Mouse (Mus musculus) embryonic facial prominence, embryonic 10.5 days (tissue): Measurements from ENCODE around the gene Ddx50. TPM values are rescaled to one million over a fixed set of nuclear protein-coding genes. Genes with fewer than 3 reads are reported as not detected.
"Not testable (repeated sequence)": the region's sequence is repeated elsewhere in the genome, so short reads cannot be mapped to it uniquely, and the experiment has no call there.

ENCODE experiments used
- DNase-seq: peaks from one replicate; pipeline ENCODE4 v3.0.0-alpha.2; 2017; ENCODE audit warnings: low spot score
- H3K27ac ChIP-seq: fragments of 300-500 bp; sonication (generic); replicated peaks from 2 replicates; pipeline ENCODE4 v1.5.1; 2016; ENCODE audit warnings: mild to moderate bottlenecking
- H3K27me3 ChIP-seq: fragments of 300-500 bp; sonication (generic); replicated peaks from 2 replicates; pipeline ENCODE4 v1.6.1; 2016; ENCODE audit warnings: low read depth, mild to moderate bottlenecking; ENCODE audit not compliant: poor library complexity, severe bottlenecking
- H3K36me3 ChIP-seq: fragments of 300-500 bp; sonication (generic); replicated peaks from 2 replicates; pipeline ENCODE4 v1.6.1; 2016; ENCODE audit warnings: mild to moderate bottlenecking, moderate library complexity
- H3K4me1 ChIP-seq: fragments of 300-500 bp; sonication (generic); 2 replicates; pipeline ENCODE4 v1.6.1; 2016
- H3K4me3 ChIP-seq: fragments of 300-500 bp; sonication (generic); 2 replicates; pipeline ENCODE4 v1.5.1; 2016; ENCODE audit warnings: mild to moderate bottlenecking, moderate library complexity
- H3K9me3 ChIP-seq: fragments of 300-500 bp; sonication (generic); 2 replicates; pipeline ENCODE4 v1.6.1; 2016; ENCODE audit warnings: mild to moderate bottlenecking
- WGBS: fragments of 180-500 bp; shearing (Covaris S2); methylation state at CpG from one replicate; pipeline ENCODE4 v1.1.7; 2016; 5-methylcytosine and 5-hydroxymethylcytosine counted together
- polyA plus RNA-seq: library from polyadenylated mRNA; unstranded; fragments of >200 nt; fragmentation: Nextera tagmentation; extraction: Ambion mirVana; gene quantifications from 2 replicates; pipeline ENCODE4 v1.2.1, GENCODE M21; 2016

Ddx50 gene
- polyA plus RNA-seq, 1 experiment from 2014 or later = 120 TPM

DNA sequence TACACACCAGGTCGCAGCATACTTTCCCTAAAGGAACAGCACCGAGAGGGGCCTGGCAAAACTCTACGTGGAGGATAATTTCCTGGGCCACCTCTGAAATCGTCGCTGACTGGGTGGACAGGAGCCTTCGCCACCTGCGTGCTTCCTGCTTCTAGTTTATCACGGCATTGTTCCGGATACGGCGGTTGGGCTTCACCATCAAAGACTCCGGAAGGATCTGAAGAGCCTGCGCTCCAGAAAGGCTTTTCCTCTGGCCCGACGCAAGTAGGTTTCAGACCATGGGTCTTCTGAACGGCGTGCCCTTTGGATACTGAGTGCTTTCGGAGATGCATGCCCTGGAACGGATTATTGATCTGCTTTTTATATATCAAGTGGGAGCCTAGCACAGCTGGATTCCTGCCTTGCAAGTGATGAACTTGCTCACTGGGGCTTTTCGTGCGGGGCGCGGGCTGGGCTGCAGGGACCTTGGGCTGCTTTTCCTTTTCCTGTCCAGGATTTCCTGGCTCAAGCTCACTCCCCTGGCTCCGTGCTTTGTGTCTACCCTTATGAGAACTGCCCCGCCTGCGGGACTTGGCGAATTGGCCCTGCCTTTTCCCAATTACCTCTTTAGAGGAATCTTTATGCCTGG is 14.1 kb upstream of the Ddx50 start:
- WGBS = 67% methylated on average over 27 of the region's 27 CpGs
- Histone ChIP-seq H3K4me3 (0 out of 2 replicates have a peak overlapping the region, but pooled peaks have one; percentile 11), H3K27ac (0 out of 2 replicates have a peak overlapping the region, but pooled peaks have one; percentile 32), H3K27me3 (no peaks in the 10 kb centered on the region; the same call in 1 of the 2 replicates), H3K9me3 (no peaks in the 10 kb centered on the region), H3K36me3 (no peaks in the 10 kb centered on the region), H3K4me1 (peaks cover 4% of the 10 kb centered on the region; the same call in 1 of the 2 replicates)
- DNase-seq = no peak

DNA sequence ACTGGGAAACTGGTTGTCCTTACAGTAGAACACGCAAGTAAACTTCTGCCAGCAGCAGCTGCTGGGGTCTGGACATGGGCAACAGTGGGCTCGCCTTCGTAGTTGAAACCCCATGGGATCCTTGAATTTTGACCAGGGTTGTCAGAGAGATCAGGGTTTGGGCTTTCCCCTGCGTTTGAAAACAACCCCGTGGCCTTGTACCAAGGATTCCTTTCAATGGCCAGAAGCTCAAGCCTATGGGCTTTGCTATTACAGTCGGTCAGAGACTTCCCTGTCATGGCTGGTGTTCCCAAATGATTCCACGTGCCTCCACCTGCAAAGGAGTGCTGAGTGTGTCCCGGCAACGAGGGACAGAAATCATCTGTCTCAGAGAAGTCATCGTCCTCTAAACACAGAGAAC is 13.2 kb upstream of the Ddx50 start:
- H3K9me3 ChIP-seq = no peaks in the 10 kb centered on the region
- H3K27ac ChIP-seq = no peak overlapping the region
- no peak overlapping the region for H3K4me3 ChIP-seq
- peaks cover 4% of the 10 kb centered on the region; the same call in 1 of the 2 replicates for H3K4me1 ChIP-seq
- WGBS = 86% methylated on average over 10 of the region's 10 CpGs
- H3K27me3 ChIP-seq = no peaks in the 10 kb centered on the region; the same call in 1 of the 2 replicates
- H3K36me3 ChIP-seq = no peaks in the 10 kb centered on the region
- no peak for DNase-seq

DNA sequence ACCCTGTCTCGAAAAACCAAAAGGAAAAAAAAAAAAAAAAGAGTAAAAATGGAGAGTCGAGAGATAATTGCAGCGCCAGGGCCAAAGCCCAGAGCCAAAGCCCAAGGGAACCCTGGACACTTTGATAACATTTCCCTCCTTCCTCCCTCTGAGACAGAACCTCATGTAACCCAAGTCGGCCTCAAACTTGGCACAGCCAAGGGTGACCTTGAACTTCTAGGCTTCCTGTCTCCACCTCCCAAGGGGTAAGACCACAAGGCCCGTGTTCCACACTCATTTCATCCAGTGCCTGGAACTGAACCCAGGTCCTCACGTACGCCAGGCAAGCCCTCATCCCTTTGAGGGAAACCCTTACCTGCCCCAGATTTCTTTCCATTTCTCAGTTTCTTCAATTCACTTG is 5.7 kb upstream of the Ddx50 start:
- no peak for DNase-seq
- Histone ChIP-seq H3K27me3 (no peaks in the 10 kb centered on the region), H3K36me3 (no peaks in the 10 kb centered on the region), H3K9me3 (no peaks in the 10 kb centered on the region), H3K4me1 (peaks cover 5% of the 10 kb centered on the region), H3K27ac (no peak overlapping the region), H3K4me3 (no peak overlapping the region)
- 89% methylated on average over 7 of the region's 7 CpGs for WGBS

DNA sequence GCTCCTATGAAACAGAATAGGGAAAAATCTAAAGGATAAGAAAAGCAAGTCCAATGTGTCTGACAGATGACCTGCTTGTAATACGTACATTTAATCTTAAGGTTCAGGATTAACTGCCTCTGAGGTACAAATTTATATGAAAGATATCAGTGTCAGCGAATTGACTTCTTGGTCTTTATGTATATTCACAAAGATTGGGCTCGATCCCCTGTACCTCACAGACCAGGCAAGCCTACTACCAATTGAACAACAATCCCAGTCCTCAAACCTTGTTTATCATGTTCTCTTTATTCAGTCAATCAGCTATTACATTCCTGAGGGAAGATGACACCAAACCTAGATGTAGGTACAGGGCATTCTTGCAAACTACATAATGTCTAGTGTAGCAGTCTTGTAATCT is 943 bp upstream of the Ddx50 start:
- H3K27me3 ChIP-seq = no peaks in the 10 kb centered on the region
- H3K9me3 ChIP-seq = no peaks in the 10 kb centered on the region
- peaks cover 19% of the 10 kb centered on the region for H3K4me1 ChIP-seq
- H3K4me3 ChIP-seq = peak overlapping the region; percentile 96
- H3K27ac ChIP-seq = peak overlapping the region; percentile 96
- H3K36me3 ChIP-seq = peaks cover 17% of the 10 kb centered on the region
- DNase-seq = no peak
- WGBS = 31% methylated on average over 3 of the region's 3 CpGs

DNA sequence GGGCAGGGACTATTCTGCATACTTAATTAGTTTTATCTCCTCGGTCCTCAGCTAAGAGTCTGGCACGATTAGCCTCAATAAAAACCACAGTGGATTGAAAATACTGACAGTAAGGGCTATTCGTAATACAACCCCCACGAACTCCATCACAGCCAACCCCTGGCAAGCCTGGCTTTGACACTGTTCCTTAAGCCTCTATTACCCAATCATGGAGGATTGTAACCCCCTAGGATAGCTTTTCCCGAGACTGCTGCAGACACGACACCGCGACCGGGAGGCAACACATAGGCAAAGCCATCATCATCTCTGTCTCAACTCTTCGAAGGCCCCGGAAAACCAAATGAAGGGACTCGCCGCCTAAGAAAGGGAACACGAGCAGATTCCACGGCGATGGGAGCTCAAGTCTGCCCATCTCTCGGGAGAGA is 648 bp downstream of the Ddx50 start:
- H3K27ac ChIP-seq = peak overlapping the region; percentile 96
- WGBS = under 1% methylated on average over 17 of the region's 17 CpGs

DNA sequence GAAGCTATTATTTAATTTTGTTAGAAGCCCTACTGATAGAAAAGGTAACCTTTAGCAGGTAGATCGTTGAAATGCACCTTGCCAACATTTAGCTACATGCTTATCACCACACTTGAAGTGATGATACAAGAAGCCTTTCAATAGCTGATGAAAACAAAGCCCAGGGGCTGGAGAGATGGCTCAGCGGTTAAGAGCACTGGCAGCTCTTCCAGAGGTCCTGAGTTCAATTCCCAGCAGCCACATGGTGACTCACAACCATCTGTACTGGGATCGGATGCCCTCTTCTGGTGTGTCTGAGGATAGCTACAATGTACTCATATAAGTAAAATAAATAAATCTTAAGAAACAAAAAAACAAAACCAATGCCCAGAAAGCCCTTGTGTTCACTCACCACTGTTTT is 46.9 kb downstream of the Ddx50 start:
- WGBS = 87% methylated on average over 3 of the region's 3 CpGs
- DNase-seq = no peak
- no peaks in the 10 kb centered on the region for H3K27me3 ChIP-seq
- H3K27ac ChIP-seq = no peak overlapping the region
- H3K4me3 ChIP-seq = no peak overlapping the region
- no peaks in the 10 kb centered on the region for H3K9me3 ChIP-seq
- H3K36me3 ChIP-seq = peaks cover 8% of the 10 kb centered on the region
- peaks cover 18% of the 10 kb centered on the region for H3K4me1 ChIP-seq

More for the DNA sequence above, 648 bp downstream of the Ddx50 start:
- Histone ChIP-seq H3K27me3 (no peaks in the 10 kb centered on the region), H3K4me1 (peaks cover 19% of the 10 kb centered on the region), H3K36me3 (peaks cover 33% of the 10 kb centered on the region), H3K4me3 (peak overlapping the region; percentile 96), H3K9me3 (no peaks in the 10 kb centered on the region)
- DNase-seq = no peak

DNA sequence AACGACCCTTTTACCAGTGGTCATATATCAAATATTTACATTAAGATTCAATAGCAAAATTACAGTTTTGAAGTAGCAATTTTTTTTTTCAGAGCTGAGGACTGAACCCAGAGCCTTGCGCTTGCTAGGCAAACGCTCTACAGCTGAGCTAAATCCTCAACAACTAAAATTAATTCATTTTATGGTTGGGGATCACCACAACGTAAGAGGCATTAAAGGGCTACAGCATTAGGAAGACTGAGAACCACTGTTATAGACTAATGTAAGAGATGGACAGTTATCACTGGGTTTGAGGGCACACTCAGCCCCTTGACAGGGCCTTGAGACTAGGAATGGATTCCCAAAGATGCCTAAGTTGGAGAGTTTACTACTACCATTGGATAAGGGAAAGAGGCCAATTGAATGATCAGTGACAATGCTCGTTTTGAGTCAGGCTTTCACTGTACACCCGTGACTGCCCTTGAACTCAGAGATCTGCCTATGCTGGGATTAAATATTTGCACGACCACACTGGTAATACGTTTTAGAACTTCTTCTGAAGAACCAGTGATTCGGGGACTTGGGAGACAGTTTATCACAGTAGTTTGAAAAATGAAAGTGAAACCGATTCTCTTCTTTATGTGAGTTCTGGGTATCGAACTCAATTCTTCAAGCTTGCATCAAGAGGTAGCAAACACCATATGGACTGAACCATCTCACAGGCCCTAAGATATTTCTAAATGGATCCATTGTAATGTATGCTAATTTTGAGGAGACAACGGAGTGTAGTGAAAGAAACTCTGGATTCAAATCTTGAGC is 47.6 kb downstream of the Ddx50 start:
- H3K27ac ChIP-seq = no peak overlapping the region
- no peaks in the 10 kb centered on the region for H3K27me3 ChIP-seq
- WGBS = 91% methylated on average over 12 of the region's 12 CpGs
- peaks cover 18% of the 10 kb centered on the region for H3K4me1 ChIP-seq
- no peak for DNase-seq
- peaks cover 16% of the 10 kb centered on the region for H3K36me3 ChIP-seq
- peak overlapping the region; percentile 86 for H3K4me3 ChIP-seq
- H3K9me3 ChIP-seq = no peaks in the 10 kb centered on the region

DNA sequence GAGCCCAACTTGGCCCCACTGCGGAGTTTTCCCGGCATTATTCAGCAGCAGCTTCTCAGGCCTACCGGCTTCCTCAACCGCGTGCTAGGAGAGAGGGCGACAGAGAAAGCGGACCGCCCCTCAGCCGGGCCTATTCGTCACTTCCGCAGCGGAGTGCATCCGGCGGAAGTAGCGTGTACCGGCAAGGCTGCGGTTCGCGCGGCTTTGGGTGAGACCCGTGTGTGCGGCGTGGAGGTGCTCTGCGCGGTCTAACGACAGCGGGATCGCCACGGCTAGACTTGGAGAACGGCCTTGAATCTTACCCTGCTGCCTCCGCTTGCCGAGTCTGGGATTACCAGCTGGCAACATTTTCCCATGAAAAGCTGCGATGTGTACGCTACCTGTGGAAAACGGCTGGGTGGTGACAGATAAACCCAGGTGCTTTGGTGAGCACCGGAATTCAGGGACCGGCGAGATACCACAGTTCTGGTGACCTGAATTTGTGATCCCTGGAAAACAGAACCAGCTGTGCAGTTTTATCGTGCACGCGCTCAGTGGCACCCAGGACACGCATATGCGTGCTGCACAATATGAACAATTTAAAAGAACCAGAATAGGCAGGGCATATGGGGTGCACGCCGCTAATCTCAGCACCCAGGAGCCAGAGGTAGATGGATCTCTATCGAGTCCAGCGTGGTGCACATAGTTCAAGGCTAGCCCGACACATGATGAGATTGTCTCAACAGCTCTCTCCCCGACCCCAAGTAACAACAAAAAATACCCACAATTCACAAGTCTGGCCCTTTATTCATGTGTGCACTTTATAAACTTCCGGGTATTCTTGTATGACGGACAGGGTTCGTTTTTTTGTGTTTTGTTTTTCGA is 48.6 kb downstream of the Ddx50 start, which contains the start of gene Ddx21:
Gene Ddx21 (minus strand): TSS at position 105 of the 864 bp plus-strand sequence.
- peak; percentile 95 for DNase-seq
- Histone ChIP-seq H3K4me3 (peak within 1 kb of the TSS; percentile 86), H3K36me3 (peaks cover 26% of the 10 kb centered on the region), H3K9me3 (no peaks in the 10 kb centered on the region), H3K27ac (peak within 1 kb of the TSS; percentile 88), H3K27me3 (no peaks in the 10 kb centered on the region), H3K4me1 (peaks cover 18% of the 10 kb centered on the region)
- 7% methylated on average over 53 of the region's 53 CpGs for WGBS

DNA sequence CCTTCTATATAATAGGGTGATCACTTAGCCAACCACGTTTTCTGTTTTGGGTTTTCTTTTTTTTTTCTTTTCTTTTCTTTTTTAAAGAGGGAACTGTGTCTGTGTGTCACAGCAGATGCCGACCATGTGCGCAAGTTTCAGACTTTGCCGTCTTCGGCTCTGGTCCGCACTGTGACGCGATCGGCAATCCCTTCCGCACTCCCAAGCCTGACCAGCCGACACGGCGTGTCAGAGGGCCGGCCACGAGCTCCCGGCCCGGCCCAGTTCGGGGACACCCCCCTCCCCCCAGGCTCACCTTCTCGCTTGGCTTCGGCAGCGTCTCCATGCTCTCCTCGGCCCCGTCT is 49.2 kb downstream of the Ddx50 start:
- H3K27ac ChIP-seq = peak overlapping the region; percentile 88
- peaks cover 18% of the 10 kb centered on the region for H3K4me1 ChIP-seq
- H3K36me3 ChIP-seq = peaks cover 32% of the 10 kb centered on the region
- no peaks in the 10 kb centered on the region for H3K9me3 ChIP-seq
- H3K4me3 ChIP-seq = peak overlapping the region; percentile 86
- no peaks in the 10 kb centered on the region for H3K27me3 ChIP-seq
- 0% methylated on average over 23 of the region's 23 CpGs for WGBS
- DNase-seq = no peak

DNA sequence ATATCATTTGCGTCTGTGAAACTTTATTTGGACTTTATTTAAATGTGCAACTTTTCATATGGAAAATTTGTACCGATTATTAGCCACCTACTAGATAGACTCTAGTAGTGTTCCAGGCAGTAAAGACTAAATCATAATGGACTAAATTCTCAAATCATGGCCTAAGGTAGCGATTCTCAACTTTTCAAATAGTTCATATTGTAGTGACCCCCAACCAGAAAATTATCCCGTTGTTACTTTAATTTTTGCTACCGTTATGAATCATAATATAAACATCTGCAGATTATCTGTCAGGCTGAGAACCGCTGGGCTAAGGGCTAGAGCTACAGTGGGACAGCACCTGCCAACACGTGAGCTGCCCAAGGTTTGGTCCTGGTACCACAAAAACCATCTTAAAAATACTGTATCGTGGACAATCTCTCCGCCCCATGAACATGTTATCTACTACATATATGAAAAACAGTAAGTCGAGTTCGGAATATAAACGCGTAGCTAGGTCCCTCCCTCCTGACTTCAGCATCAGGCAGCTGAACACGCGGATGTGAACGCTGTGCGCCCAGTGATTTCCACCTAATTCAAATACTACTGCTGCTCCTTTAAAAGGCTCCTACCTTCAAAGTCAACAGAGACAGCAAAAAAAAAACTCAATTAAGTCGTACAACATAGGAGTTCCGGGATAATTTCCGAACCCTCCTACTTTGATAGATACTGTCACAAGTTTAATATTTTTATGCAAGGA is 49.8 kb downstream of the Ddx50 start:
- Histone ChIP-seq H3K27ac (peak overlapping the region; percentile 88; the same call in 1 of the 2 replicates), H3K9me3 (no peaks in the 10 kb centered on the region), H3K4me3 (peak overlapping the region; percentile 86), H3K36me3 (peaks cover 35% of the 10 kb centered on the region), H3K27me3 (no peaks in the 10 kb centered on the region), H3K4me1 (peaks cover 18% of the 10 kb centered on the region)
- no peak for DNase-seq
- 12% methylated on average over 20 of the region's 20 CpGs for WGBS

DNA sequence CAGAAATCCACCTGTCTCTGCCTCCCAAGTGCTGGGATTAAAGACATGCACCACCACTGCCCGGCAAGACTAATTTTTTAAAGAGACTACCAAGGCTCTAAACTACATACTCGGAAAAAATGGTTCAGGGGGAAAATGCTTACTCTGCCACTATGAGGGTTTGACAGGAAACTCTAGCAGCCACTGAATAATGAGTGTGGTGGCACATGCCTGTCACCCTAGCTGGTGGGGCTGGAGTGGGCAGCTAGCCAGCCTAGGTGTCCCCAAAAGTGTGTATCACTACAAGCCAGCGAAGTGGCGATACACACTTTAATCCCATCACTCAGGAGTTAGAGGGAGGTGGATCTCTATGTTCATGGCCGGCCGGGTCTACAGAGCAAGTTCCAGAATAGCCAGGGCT is 51.0 kb downstream of the Ddx50 start:
- peak overlapping the region; percentile 86; the same call in 1 of the 2 replicates for H3K4me3 ChIP-seq
- no peak for DNase-seq
- H3K27ac ChIP-seq = no peak overlapping the region
- H3K27me3 ChIP-seq = no peaks in the 10 kb centered on the region
- H3K36me3 ChIP-seq = peaks cover 47% of the 10 kb centered on the region
- 88% methylated on average over 6 of the region's 6 CpGs for WGBS
- peaks cover 18% of the 10 kb centered on the region for H3K4me1 ChIP-seq
- no peaks in the 10 kb centered on the region for H3K9me3 ChIP-seq

DNA sequence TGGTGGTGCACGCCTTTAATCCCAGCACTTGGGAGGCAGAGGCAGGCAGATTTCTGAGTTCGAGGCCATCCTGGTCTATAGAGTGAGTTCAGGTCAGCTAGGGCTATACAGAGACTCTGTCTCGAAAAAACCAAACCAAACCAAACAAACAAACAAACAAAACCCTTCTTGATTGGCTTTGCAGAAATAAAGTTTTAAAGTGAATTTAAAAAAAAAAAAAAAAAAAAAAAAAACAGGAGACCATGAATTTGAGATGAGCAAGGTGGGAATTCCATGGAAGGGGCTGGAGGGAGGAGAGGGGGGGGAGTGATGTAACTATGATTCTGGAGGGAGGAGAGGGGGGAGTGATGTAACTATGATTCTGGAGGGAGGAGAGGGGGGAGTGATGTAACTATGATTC is 51.7 kb downstream of the Ddx50 start:
- not testable (repeated sequence) for H3K27ac ChIP-seq
- peaks cover 55% of the 10 kb centered on the region for H3K36me3 ChIP-seq
- 92% methylated on average over 3 of the region's 3 CpGs for WGBS

More for the DNA sequence above, 51.7 kb downstream of the Ddx50 start:
- H3K4me1 ChIP-seq = peaks cover 18% of the 10 kb centered on the region
- not testable (repeated sequence) for H3K27me3 ChIP-seq, H3K9me3 ChIP-seq, DNase-seq, H3K4me3 ChIP-seq
